Mouse (Mus musculus) embryonic facial prominence, embryonic 11.5 days (tissue): ENCODE data around the gene Iqgap3. TPM values are rescaled to one million over a fixed set of nuclear protein-coding genes. Genes with fewer than 3 reads are reported as not detected.

Experiments
- ATAC-seq: fragments of 200-750 bp; cut with Nextera tagmentation; replicated peaks from 2 replicates; pipeline ENCODE4 v1.8.0; 2017; ENCODE audit warnings: low read depth; ENCODE audit not compliant: insufficient number of reproducible peaks, low FRiP score, low TSS enrichment
- DNase-seq: peaks from one replicate; pipeline ENCODE4 v3.0.0-alpha.2; 2015; ENCODE audit warnings: low spot score
- H3K27ac ChIP-seq: fragments of 300-500 bp; sonication (generic); replicated peaks from 2 replicates; pipeline ENCODE4 v1.5.1; 2014; ENCODE audit warnings: mild to moderate bottlenecking, low read depth, low read length, control low read depth
- H3K27me3 ChIP-seq: fragments of 300-500 bp; sonication (generic); 2 replicates; pipeline ENCODE4 v1.6.1; 2014; ENCODE audit warnings: mild to moderate bottlenecking, low read length, moderate library complexity, mixed read lengths; ENCODE audit not compliant: control insufficient read depth, insufficient read depth
- H3K36me3 ChIP-seq: fragments of 300-500 bp; sonication (generic); replicated peaks from 2 replicates; pipeline ENCODE4 v1.6.1; 2014; ENCODE audit warnings: low read depth, mild to moderate bottlenecking, low read length, moderate library complexity, mixed read lengths; ENCODE audit not compliant: control insufficient read depth, insufficient read depth
- H3K4me1 ChIP-seq: fragments of 300-500 bp; sonication (generic); 2 replicates; pipeline ENCODE4 v1.6.1; 2014; ENCODE audit warnings: low read length, mixed read lengths; ENCODE audit not compliant: control insufficient read depth, insufficient read depth
- H3K4me2 ChIP-seq: fragments of 300-500 bp; sonication (generic); 2 replicates; pipeline ENCODE4 v1.6.1; 2014; ENCODE audit warnings: low read depth, mild to moderate bottlenecking, control low read depth, low read length, moderate library complexity
- H3K4me3 ChIP-seq: fragments of 300-500 bp; sonication (generic); 2 replicates; pipeline ENCODE4 v1.5.1; 2014; ENCODE audit warnings: low read depth, low read length, control low read depth
- H3K9ac ChIP-seq: fragments of 300-500 bp; sonication (generic); replicated peaks from 2 replicates; pipeline ENCODE4 v1.6.1; 2014; ENCODE audit warnings: mild to moderate bottlenecking, control low read depth, low read length
- H3K9me3 ChIP-seq: fragments of 300-500 bp; sonication (generic); replicated peaks from 2 replicates; pipeline ENCODE4 v1.6.1; 2016; ENCODE audit warnings: mild to moderate bottlenecking, low read length, inconsistent platforms, mixed read lengths; ENCODE audit not compliant: control insufficient read depth
- WGBS: fragments of 180-500 bp; shearing (Covaris S2); extraction: QIAGEN DNeasy Blood & Tissue Kit; methylation state at CpG from one replicate; pipeline ENCODE4 v1.1.7; 2014; 5-methylcytosine and 5-hydroxymethylcytosine counted together
- polyA plus RNA-seq: library from polyadenylated mRNA; unstranded; fragments of >200 nt; fragmentation: Nextera tagmentation; extraction: Ambion mirVana; gene quantifications from 2 replicates; pipeline ENCODE4 v1.2.1, GENCODE M21; 2014

Iqgap3 gene
- polyA plus RNA-seq, 1 experiment from 2014 or later = 17.8 TPM

DNA sequence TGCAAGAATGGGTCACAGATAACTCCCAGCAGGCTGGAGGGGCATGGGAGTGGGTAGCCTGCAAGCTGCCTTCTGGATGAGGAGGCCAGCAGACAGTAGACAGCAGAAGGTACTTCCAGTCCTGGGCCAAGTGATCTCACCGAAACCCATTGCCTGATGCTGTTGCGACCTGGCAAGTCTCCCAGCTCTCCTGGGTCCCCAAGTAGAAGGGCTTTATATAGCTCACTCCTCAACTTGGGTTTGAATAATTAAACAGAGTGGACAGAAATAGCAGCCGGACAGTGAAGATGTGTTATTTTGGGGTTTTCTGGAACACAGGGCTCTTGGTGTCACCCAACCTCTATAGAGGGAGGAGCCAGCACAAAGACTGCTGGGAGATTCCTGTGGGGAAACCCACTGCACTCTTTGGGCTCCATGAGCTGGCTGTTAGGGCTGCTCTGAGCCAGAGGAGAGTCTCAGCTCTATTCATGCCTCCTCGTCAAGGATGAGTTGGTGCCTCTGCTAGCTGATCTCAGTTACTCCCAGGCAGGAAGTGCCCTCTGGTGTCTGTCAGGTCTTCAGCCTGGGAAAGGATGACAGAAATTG, 51.5 kb downstream of the Iqgap3 start:
- Histone ChIP-seq H3K4me3 (no peak overlapping the region), H3K4me1 (no peaks in the 10 kb centered on the region), H3K9ac (no peak overlapping the region), H3K9me3 (no peaks in the 10 kb centered on the region), H3K27ac (no peak overlapping the region), H3K27me3 (no peaks in the 10 kb centered on the region), H3K36me3 (no peaks in the 10 kb centered on the region), H3K4me2 (no peak overlapping the region)
- no peak for ATAC-seq
- WGBS = 62% methylated on average over 4 of the region's 4 CpGs
- no peak for DNase-seq

DNA sequence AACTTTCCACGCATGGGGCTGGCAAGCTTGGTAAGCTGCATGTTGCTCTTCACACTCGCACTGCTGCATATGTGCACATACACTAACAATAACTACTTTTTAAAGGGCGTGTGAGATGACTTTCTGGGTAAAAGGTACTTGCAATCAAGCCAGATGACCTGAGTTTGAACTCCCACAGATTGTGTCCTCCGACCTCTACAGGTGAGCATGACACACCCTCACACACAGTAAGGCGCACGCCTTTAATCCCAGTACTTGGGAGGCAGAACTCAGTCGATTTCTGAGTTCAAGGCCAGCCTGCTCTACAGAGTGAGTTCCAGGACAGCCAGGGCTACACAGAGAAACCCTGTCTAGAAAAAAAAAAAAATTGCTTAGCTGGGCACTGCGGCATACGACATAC, 54.6 kb downstream of the Iqgap3 start:
- no peak overlapping the region for H3K4me3 ChIP-seq
- no peaks in the 10 kb centered on the region for H3K27me3 ChIP-seq
- DNase-seq (no peak), ATAC-seq (no peak)
- no peaks in the 10 kb centered on the region for H3K9me3 ChIP-seq
- no peaks in the 10 kb centered on the region for H3K4me1 ChIP-seq
- 78% methylated on average over 9 of the region's 9 CpGs for WGBS
- H3K36me3 ChIP-seq = no peaks in the 10 kb centered on the region
- no peak overlapping the region for H3K9ac ChIP-seq
- H3K4me2 ChIP-seq = no peak overlapping the region
- H3K27ac ChIP-seq = no peak overlapping the region

DNA sequence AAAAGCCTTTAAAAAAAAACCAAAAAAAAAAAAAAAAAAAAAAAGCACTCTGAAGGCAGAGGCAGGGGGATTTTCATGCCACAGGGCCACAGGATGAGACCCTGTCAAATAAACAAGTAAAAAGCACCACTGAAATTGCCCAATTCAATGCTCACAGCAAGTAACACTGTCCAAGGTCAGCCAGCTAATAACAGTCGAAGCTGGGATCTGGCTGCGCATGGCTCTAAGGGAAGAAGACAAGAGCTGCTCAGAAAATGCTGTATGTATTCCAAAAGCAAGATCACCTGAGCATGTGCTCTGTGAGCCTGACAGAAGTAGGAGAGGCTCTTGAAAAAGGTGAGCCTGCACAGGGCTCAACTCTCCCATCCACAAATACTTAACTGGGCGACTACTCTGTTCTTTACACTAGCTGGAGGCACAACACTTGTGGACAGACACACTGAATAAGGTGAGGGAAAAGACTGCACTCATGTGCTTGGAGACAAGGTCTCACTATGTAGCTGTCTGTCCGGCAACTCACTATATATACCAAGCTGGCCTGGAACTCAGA, 55.2 kb downstream of the Iqgap3 start:
- Histone ChIP-seq H3K36me3 (no peaks in the 10 kb centered on the region), H3K9ac (peak overlapping the region; percentile 37; the same call in 1 of the 2 replicates), H3K27me3 (no peaks in the 10 kb centered on the region), H3K27ac (no peak overlapping the region), H3K4me1 (no peaks in the 10 kb centered on the region), H3K4me3 (no peak overlapping the region), H3K9me3 (no peaks in the 10 kb centered on the region), H3K4me2 (no peak overlapping the region; the same call in 1 of the 2 replicates)
- no peak for DNase-seq
- no peak for ATAC-seq
- WGBS = 78% methylated on average over 4 of the region's 4 CpGs

DNA sequence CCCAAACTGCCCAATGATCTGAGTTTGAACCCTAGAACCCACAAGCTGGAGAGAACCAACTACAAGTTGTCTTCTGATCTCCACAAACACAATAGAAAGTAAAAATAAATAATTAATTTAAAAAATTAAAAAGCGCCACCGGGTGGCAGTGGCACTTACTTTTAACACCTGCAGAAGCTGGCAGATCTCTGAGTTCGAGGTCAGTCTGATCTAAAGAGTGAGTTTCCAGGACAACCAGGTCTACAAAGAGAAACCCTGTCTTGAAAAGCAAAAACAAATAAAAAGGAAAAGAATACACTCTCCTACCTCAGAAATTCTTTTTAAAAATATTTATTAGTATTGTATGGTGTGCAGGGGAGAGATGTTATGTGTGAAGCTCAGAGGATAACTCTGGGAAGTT, 56.0 kb downstream of the Iqgap3 start:
- Histone ChIP-seq H3K9ac (peak overlapping the region; percentile 60), H3K4me1 (no peaks in the 10 kb centered on the region), H3K4me3 (peak overlapping the region; percentile 57), H3K27me3 (no peaks in the 10 kb centered on the region), H3K36me3 (no peaks in the 10 kb centered on the region), H3K9me3 (no peaks in the 10 kb centered on the region), H3K4me2 (peak overlapping the region; percentile 59), H3K27ac (peak overlapping the region; percentile 30)
- peak; percentile 26 for DNase-seq
- no peak for ATAC-seq
- 13% methylated on average over 3 of the region's 3 CpGs for WGBS

DNA sequence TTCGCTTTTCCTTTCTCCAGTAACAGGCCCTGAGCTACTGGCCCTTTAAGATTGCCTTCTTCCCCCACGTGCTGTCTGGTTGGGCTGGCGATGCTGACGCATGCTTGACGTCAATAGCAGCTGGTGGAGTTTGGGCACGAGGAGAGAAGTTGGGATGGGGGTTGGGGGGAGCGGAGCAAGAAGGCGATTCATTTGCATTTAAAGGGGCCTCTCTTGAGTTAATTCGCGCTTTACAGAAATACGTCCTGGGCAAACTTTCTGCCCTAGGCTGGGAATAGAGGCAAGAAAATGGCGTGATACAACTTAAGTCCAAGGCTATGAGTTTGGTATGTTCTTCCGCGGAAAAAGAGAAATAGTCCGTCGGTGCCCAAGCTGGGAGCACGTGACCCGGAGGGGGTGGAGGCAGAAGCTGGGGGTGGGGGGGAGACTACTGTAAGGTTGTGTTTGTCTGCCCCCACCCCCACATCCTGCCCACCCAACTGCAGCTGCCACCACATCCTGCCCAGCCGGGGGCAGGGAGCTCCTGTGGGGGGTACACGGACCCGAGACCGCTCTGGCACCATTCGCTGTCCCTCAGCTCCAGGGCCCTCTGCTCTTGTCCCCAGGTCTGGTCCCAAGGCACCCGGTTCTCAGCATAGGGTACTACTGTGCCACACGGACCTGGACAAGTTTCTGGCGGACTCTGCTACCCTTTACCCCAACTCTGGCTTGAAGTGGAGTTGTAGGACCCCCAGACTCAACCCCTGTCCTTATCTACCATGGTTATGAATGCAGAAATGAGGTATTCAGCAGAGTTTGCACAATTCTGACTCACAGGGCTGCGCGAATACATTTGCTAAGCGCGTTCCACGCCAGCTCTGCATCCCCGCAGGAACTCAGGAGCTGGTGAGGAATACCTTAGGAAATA, 56.8 kb downstream of the Iqgap3 start:
- peak; percentile 48 for ATAC-seq
- H3K4me1 ChIP-seq = no peaks in the 10 kb centered on the region
- under 1% methylated on average over 32 of the region's 32 CpGs for WGBS
- peak overlapping the region; percentile 95 for H3K4me2 ChIP-seq
- DNase-seq = peak; percentile 96
- no peaks in the 10 kb centered on the region for H3K27me3 ChIP-seq
- H3K36me3 ChIP-seq = no peaks in the 10 kb centered on the region
- no peaks in the 10 kb centered on the region for H3K9me3 ChIP-seq
- peak overlapping the region; percentile 69 for H3K9ac ChIP-seq
- H3K27ac ChIP-seq = peak overlapping the region; percentile 30
- peak overlapping the region; percentile 57 for H3K4me3 ChIP-seq

DNA sequence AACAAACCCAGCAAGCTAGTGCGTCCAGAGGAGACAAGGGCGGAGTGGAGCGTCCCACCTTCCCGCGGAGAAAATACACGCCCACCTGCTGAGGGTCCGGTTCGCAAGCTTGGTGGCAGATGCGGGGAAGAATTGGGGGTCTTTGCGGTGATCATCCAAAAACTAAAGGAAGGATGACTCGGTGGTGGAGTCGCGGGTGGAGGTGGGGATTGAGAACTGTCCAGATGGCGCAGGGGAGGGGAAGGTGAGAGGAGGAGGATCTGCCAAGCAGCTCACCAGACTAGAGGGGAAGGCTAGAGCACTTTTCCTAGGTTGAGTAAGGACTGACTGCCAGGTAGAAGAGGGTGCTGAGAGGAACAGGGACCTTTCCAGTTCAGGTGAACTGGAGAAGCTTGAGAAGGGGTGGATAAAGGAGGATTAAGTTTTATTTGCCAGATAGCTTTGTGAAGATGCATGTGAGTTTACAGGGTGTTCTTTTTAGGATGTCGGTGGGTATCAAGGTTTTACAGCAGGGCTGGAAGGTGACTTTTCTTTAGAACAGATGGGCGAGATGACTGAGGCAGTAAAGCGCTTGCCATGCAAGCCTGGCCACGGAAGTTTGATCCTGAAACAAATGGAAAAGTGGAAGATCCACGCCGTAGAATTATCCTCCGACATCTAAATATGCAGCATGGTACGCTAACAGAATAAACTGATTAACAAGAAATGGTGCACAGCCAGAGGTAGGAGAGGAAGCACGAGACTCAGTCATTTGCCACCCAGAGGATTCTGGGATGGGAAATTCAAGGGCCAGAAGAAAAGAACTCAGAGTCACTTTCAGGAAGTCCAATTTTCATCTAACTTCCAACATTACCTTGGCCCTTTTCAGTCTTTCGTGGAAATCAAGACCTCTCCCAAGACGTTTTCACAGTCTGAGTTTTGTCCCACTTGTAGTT, 57.7 kb downstream of the Iqgap3 start:
- ATAC-seq (no peak), DNase-seq (no peak)
- WGBS = 19% methylated on average over 25 of the region's 25 CpGs
- Histone ChIP-seq H3K4me1 (peaks cover 3% of the 10 kb centered on the region; the same call in 1 of the 2 replicates), H3K27me3 (no peaks in the 10 kb centered on the region), H3K9ac (peak overlapping the region; percentile 69), H3K27ac (peak overlapping the region; percentile 30), H3K9me3 (no peaks in the 10 kb centered on the region), H3K36me3 (no peaks in the 10 kb centered on the region), H3K4me2 (peak overlapping the region; percentile 95), H3K4me3 (peak overlapping the region; percentile 57)

DNA sequence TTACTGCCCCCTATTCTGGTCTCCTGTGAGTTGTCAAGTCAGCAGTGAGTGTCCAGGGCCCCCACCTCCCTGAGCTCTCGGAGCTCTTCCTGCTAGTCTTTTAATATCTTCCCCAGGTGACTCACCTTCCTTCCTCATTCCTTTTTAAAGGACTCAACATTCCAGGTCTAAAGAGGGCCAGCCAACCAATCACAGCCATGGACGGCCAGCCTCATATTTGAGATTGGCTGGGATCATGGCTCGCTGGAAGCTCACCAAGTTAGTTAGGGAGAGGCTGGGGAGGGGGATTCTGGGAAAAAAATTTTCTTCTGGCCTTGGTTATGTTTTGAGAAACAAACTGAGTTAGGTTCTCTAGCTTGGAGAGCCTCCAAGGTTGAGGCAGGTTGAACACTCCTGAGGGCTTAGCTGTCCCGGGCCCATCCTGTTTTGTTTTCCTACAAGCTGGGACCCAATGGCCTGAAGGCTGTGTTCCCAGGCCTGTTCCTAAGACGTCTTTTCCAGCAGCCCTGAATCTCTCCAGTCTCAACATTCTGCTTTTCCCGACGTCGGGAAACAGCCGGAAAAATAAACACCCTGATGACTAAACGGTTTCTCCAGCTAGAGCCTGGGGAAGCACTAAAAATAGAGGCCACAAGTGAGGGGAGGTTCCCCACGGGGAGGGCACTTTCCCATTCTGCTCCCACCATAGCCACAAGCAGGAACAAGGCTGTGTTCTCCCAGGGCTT, 58.6 kb downstream of the Iqgap3 start:
- H3K9ac ChIP-seq = no peak overlapping the region
- H3K4me1 ChIP-seq = peaks cover 11% of the 10 kb centered on the region; the same call in 1 of the 2 replicates
- H3K4me2 ChIP-seq = no peak overlapping the region
- no peaks in the 10 kb centered on the region for H3K9me3 ChIP-seq
- H3K27me3 ChIP-seq = no peaks in the 10 kb centered on the region
- DNase-seq (no peak), ATAC-seq (no peak)
- 0 out of 2 replicates have a peak overlapping the region, but pooled peaks have one; percentile 68 for H3K27ac ChIP-seq
- H3K36me3 ChIP-seq = no peaks in the 10 kb centered on the region
- 22% methylated on average over 11 of the region's 11 CpGs for WGBS
- H3K4me3 ChIP-seq = no peak overlapping the region
